Mouse (Mus musculus) gonadal fat pad, adult 2 months (tissue): ENCODE results near the gene Ppp4c. TPM values are rescaled to one million over a fixed set of nuclear protein-coding genes. Genes with fewer than 3 reads are reported as not detected.

ENCODE experiments used
- DNase-seq: peaks from one replicate; pipeline ENCODE4 v3.0.0-alpha.2; 2012; ENCODE audit warnings: low read depth
- polyA plus RNA-seq: library from polyadenylated mRNA; depleted of rRNA; stranded (reverse); fragments of >200 nt; gene quantifications from 2 replicates; pipeline ENCODE4 v1.2.3, GENCODE M21; 2012

Gene Ppp4c
- polyA plus RNA-seq, 1 experiment, result 161 TPM

GRCm38 (mm10) chr7:126802134-126802889, 10.0 kb upstream of the Ppp4c start:
- DNase-seq, result no peak

DNA sequence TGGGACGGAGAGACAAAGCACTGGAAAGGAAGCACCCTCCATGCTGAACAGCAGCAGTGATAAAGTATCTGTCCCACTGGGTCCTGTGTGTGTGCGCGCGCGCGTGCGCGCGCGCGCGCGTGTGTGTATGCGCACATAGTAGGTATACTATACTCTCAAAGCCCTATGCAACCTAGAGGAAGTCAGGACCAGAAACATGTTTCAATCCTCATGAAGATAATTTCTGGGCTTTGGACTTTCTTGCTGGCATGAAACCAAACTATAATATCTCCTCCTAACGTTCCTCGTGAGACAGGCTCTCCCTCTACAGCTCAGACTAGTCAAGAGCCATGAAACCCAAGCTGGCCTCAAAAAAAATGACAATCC, 8.7 kb upstream of the Ppp4c start:
- DNase-seq, result no peak

DNA sequence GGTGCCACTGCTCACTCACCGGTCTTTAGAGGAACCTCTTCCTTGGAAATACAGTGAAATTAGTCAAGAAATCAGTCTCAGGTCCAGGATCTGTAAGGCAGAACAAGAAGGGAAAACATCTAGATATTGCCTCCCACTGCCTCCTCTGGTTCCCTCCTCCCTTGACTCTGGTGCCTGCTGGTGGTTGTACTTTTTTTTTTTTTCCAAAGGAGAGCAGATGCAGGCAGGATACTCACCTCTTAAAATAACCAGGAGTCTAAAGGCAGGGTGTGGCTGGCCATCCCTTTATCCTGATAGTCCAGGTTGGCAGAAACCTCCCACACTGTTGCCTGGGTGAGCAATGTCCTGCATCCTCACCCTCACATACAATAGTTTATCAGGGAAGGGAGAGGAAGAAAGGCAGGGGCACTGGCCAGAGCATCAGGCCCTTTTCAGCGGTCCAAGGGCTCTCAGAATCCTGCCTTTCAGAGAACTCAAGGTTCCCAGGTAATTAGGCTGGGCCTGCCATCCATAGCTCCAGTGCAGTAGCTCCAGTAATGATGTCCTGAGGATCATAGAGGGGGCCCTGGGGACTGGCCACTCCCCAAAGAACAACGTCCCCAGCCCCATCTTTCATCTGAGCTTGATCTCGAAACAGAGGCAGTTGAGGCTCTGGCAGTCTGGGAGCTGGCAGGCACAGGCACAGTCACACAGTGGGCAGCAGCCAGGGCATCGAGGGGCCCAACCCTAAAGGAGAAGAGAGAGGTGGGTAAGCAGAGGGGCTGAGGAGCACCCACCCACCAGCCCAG, 8.2 kb upstream of the Ppp4c start:
- no peak for DNase-seq

GRCm38 (mm10) chr7:126799468-126800268, 7.4 kb upstream of the Ppp4c start:
- no peak for DNase-seq

DNA sequence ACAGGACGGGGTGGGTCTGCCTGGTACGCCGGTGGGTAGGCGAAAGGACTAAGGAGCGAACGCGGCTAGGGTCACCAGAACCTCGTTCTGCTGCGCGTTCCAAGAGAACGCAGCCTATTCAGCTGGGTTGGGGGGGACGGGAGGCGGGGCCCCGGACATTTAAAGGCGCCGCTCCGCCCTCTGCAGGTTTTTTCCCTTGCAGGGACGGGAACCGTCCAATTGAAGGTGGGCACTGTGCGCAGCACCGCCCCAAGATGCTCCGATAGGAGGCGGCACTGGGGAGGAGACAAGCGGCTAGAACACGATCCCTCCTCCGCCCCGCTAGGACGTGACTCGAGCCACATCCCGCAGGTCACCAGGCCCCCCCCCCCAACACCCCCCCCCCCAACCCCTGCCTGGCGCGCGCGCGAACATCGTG, 6.8 kb upstream of the Ppp4c start:
- no peak for DNase-seq

DNA sequence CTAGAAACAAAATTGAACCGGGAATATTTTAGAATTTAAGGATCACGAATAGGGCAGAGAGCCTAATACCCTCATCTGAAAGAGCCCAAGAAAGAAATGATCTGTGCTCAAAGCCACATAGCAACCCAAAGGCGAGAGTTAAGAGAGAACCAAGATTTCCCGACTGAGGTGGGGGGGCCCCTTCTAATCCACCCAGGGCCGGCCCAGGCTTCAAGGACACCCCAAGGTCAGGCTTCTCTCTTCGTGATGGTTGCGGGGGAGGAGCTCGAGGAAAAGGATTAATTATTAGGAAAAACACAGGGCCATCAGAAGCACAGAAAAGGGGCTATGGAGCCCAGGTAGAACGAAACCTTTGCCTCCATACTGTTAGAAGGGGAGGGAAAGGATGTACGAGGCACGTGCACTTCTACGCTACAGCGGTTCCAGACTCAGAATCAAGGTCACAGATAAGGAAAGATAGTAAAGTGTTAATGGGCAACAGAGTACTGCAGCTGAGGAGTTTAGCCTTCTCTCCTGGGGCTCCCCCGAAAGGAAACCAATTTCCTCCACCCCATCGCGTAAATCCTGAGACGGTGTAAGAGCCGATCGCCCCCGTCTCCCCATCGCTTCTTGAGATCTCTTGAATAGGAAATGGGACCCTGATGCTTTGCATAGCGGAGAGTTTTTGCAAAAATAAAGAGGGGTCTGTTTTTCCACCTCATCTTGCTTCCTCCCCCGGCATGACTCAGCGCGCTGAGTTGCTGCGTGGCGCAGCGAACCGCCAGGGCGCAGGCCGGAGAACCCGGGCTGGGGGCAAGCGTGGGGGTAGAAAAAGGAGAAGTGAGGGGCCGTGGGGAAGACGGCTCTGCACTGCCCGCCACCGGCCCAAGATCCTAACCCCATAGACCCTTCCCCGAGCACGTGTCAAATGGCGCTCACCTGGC, 6.1 kb upstream of the Ppp4c start:
- DNase-seq, result no peak

DNA sequence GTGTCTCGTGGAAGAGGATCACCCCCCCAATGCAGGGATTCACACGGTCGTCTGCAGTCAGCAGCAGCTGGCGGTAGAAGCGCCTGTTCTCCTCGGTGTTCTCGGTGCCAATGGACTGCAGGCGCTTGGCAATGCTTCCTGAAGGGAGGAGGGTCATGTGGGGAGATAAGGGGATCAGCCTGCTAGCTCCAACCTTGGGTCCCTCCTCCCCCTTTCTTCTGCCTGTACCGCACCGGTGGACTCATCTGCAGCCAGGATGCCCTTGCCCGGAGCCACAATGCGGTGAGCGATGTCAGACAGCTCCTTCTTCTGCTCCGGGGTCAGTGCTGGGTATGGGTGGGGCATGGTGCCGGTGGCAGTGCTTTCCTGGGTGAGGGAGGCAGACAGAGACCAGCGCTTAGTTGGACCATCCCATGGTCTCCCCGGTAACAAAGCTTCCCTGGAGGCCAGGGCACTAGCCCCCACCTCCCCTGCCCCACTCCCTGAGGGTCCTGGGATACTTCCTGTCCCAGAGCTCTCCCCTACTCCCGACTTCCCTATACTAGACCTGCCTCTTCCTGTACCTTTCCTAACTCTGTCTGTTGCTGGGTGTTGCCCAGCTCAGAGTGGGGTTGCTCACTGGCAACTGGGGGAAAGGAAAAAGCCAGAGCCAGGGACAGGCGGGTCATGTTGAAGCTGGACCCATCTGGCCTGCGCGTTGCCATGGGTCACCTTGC, 5.3 kb upstream of the Ppp4c start, which contains the start of gene Fam57b:
TSS of gene Fam57b (plus strand) at position 258 of the 716 bp plus-strand sequence.
- DNase-seq, result no peak

DNA sequence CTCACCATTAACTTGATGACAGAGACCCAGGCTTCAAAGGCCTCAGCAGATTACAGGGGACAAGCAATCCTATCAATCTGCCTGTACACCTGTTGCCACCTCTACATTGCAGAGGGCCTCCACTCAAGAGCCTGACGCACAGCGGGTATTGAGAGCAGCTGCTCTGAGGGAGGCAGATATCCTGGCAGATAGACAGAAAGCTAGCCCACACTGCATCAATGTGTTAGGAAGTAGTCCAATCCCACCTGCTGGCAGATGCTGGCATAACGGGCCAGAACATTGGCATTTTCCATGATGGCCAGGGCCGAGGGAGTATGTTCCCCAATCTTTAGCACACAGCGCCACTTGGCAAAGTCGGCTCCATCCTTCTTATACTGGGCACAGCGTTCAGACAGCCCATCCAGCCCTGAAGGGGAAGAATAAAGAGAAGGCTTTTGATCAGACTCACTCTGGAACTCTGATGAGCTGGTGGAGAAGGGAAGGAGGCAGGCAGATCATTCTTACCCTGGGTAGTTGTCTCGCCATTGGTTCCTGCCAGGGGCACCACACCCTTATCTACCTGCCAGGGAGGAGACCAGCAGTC, 4.1 kb upstream of the Ppp4c start:
- DNase-seq, result no peak

- DNase-seq, result no peak
Observed at GRCm38 (mm10) chr7:126795387-126796317, 3.4 kb upstream of the Ppp4c start.

- no peak for DNase-seq
Observed at GRCm38 (mm10) chr7:126794271-126794605, 1.9 kb upstream of the Ppp4c start.

DNA sequence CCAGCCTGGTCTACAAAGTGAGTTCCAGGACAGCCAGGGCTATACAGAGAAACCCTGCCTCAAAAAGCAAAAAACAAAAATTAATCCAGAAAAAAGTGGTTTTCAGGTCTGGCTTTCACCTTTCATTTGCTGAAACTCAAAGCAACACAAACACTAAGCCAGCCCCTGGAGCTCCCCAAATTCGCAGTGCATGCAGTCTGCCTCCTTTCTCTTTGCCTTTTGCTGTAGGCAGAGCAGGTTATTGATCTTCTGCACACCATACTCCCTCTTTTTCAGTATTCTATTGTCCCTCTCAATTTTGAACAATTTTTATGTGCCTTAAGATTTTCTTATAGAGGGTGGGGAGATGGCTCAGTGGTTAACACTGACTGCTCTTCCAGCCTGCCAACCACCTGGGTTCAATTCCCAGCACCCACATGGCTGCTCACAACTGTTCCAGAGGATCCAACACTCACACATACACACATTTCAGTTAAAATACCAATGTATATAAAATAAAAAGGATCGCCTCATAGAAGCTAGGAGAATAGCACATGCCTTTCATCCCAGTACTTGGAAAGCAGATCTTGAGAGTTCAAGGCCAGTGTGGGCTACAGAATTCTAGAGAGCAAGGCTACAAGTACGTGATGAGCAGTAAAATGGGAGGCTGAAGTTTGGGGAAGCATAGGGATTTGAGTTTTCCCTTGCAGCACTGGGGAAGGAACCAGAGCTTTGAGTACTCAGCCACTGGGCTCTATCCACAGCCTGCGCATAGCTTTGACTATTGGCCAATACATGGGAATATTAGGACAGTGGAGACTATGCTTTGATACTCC, 1.4 kb upstream of the Ppp4c start:
- DNase-seq, result no peak

DNA sequence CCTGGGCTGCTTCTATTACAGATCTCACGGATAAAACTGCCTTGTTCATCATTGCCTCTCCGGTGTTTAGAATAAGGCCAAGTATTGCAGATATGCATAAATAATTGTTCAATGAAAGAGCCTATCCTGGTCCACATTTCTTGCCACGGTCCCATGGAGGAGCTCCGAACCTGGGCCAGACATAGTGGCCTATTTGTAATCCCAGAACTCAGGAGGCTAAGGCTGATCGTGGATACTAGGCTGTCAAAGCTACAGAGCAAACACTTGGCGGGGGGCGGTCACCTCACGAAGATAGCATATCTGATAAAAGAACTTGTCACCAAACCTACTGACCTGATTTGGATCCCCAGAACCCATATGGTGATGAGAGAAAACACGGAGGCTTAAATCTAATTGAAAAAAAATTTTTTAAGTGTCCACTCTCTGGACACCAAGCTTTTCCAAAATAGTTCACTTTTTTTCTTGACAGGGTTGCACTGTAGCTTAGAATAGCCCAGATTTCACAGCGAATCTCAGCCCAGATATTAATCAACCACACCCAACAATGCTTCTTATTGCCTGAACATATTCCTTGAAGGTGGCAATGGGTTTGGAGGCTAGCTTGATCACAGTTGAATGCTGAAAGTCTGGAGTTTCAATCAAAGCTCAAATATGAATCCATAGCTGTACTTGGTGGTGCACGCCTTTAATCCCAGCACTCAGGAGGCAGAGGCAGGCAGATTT, 586 bp upstream of the Ppp4c start:
- no peak for DNase-seq

DNA sequence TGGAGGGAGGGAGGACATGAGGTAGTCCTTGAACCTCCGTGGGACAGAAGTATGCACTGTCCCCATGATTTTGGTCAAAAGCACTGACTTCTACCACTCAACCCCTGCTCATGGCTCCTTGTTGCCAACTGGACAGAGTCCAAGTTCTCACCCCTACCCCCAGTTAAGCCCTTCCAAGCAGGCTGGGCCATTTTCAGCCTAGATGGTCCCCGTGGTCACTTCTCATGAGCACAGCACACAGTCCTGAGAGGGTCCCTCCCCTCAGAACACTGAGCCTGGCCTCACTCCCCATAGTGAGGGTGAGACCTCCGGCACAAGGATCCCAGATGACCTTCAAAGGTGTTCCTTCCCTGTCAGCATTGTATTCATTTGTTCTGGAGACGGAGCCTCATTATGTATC, 3.2 kb downstream of the Ppp4c start:
- DNase-seq, result no peak

DNA sequence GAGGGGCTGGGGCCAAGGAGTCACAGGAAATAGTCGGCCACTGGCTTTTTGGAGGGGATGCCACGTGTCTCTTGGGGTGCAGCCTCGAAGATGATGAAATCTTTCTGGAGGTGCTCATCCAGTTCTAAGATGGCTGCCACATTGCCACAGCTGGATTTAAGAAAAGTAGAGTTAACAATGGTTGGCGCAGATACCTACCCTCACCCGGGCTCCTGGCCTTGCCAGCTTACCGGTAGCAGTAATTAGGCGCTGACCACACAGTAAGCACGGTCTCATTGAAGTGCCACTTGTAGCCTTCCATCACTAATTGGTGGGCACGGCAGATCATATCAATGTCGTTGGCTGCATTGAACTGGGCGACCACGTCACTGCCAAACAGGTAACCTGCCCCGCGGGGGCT, 6.2 kb downstream of the Ppp4c start:
- DNase-seq, result no peak

DNA sequence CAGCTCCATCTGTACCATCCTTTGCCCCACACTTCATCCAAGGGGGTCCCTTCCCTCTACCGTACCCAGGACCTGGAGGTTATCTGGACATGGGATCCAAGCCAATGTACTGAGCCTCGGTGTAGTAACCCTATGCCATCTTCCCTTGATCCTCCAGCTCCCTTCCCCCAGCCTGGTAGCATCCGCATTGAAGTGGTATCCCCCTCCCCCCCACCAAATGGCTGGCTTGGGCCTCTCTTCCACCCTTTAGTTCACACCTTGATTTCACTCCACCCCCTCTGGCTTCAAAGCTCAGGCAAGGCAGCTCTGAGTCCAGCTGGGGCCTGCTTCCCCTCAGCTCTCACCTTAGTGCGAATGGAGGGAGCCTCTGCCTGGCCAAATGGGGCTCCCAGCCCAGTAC, 7.2 kb downstream of the Ppp4c start:
- DNase-seq, result no peak

- DNase-seq, result no peak
Observed at GRCm38 (mm10) chr7:126784469-126784868, 7.8 kb downstream of the Ppp4c start.

GRCm38 (mm10) chr7:126782693-126783092, 9.6 kb downstream of the Ppp4c start:
- DNase-seq, result no peak
